7 mouse cellular contexts compared by ENCODE assay signal in genomic region chr8:84722850-84723570, GRCm38 (mm10). TPM values are rescaled to one million over a fixed set of nuclear protein-coding genes. Genes with fewer than 3 reads are reported as not detected.
DNase-seq lines count a peak whose midpoint lies in the region; ATAC-seq and TF ChIP-seq lines count a peak whose summit lies in the region.

Gene G430095P16Rik (plus strand): TSS chr8:84723007.

- H3K4me3 ChIP-seq in ES-E14 (ENCODE audit: insufficient read depth in 1 of 2, low read depth in 1 of 2, low read length in 2 of 2, poor library complexity in 1 of 2, severe bottlenecking in 1 of 2) (peak within 1 kb of the TSS in 1 of 2 experiments; percentile 13; a peak in 1 of 4 replicates), macrophage (ENCODE audit: inconsistent target) (no peak within 1 kb of the TSS; the same call in 1 of the 2 replicates)
- no peak within 1 kb of the TSS for H3K4me3 ChIP-seq in forebrain, embryonic 12.5 days (replicated peaks)

- no peak for DNase-seq in ES-E14 (ENCODE audit: low read depth, low spot score)
- peak; percentile 57 for DNase-seq in adrenal gland, postnatal 25 days
- DNase-seq in layer of hippocampus, adult 9-11 months = peak; percentile 88
- DNase-seq in spleen, adult 12 weeks (ENCODE audit: low spot score) = peak; percentile 80

- no peaks in the 10 kb centered on the region for H3K36me3 ChIP-seq in ES-E14 (ENCODE audit: control insufficient read depth, insufficient read depth, low read length, poor library complexity, severe bottlenecking)
- peaks cover 60% of the 10 kb centered on the region for H3K36me3 ChIP-seq in forebrain, embryonic 12.5 days (replicated peaks)
- no peaks in the 10 kb centered on the region for H3K36me3 ChIP-seq in macrophage (ENCODE audit: inconsistent target)

- no peaks in the 10 kb centered on the region for H3K9me3 ChIP-seq in ES-E14 (ENCODE audit: control insufficient read depth, insufficient read depth, low read depth, low read length)
- H3K9me3 ChIP-seq in forebrain, embryonic 12.5 days = no peaks in the 10 kb centered on the region

- peaks cover 8 to 35% of the 10 kb centered on the region in 2 experiments; a peak in 3 of 4 replicates for H3K4me1 ChIP-seq in ES-E14 (ENCODE audit: control insufficient read depth in 2 of 2, insufficient read depth in 2 of 2, low read length in 2 of 2, poor library complexity in 1 of 2)
- H3K4me1 ChIP-seq in forebrain, embryonic 12.5 days = peaks cover 53% of the 10 kb centered on the region

- peaks cover 38% of the 10 kb centered on the region for H3K27me3 ChIP-seq in forebrain, embryonic 12.5 days

- peak within 1 kb of the TSS; percentile 65; the same call in 1 of the 2 replicates for H3K9ac ChIP-seq in ES-E14 (ENCODE audit: insufficient read depth, low read depth, low read length, poor library complexity, severe bottlenecking)
- peak within 1 kb of the TSS; percentile 36 for H3K9ac ChIP-seq in forebrain, embryonic 12.5 days

- H3K27ac ChIP-seq in ES-E14 (ENCODE audit: insufficient read depth, low read depth, low read length, poor library complexity, severe bottlenecking) (peak within 1 kb of the TSS; percentile 32), macrophage (peak within 1 kb of the TSS; percentile 25)
- H3K27ac ChIP-seq in forebrain, embryonic 12.5 days = peak within 1 kb of the TSS; percentile 87

- peak within 1 kb of the TSS; percentile 24 for H3K4me2 ChIP-seq in forebrain, embryonic 12.5 days

- WGBS in forebrain, embryonic 12.5 days = 14% methylated on average over 10 of the region's 10 CpGs
- 23% methylated on average over 9 of the region's 10 CpGs for WGBS in macrophage (ENCODE audit: missing documents)

- ATAC-seq in forebrain, embryonic 12.5 days (ENCODE audit: low FRiP score) = peak; percentile 81
- peak; percentile 92 to 94 for ATAC-seq in hematopoietic stem cell, adult 5-6 weeks (replicated peaks in 1 of 2; ENCODE audit: insufficient read depth in 1 of 2, low FRiP score in 2 of 2, low TSS enrichment in 1 of 2, low read depth in 1 of 2, poor library complexity in 2 of 2, severe bottlenecking in 2 of 2)

- H3K79me2 ChIP-seq in macrophage (ENCODE audit: inconsistent target) = no peaks in the 10 kb centered on the region

- in situ Hi-C loops in ES-E14 (cut with MboI; ENCODE audit: low sequenced_read_pairs in 2 of 2, unreplicated experiment in 2 of 2) = no loop called here

TF ChIP-seq in ES-E14, 5 proteins besides CTCF, POLR2A, EP300 and RAD21:
- TF ChIP-seq ZC3H11A (IDR thresholded peaks at IDR 0.05; ENCODE audit: borderline replicate concordance, low read depth, low read length) (no peak), ZNF384 (IDR thresholded peaks at IDR 0.05; ENCODE audit: low read depth, low read length) (no peak), MAFK (IDR thresholded peaks at IDR 0.05; ENCODE audit: insufficient read depth, low read depth, low read length) (no peak), CHD2 (IDR thresholded peaks at IDR 0.05; ENCODE audit: low read depth, low read length) (no peak), HCFC1 (IDR thresholded peaks at IDR 0.05; ENCODE audit: borderline replicate concordance, insufficient read depth, low read length) (no peak)
TF ChIP-seq in ES-E14: peak in this region for 0.

RNA-seq across cellular contexts. Expression of gene G430095P16Rik, which starts in this region (rescaled TPM):
- total RNA-seq in ES-E14 (2012; rRNA removed) = 1.5 and 2.1 TPM in 2 replicates
- total RNA-seq in adrenal gland, postnatal 25 days (2021) = not detected in 2 replicates
- polyA plus RNA-seq in forebrain, embryonic 12.5 days (2016; fragmentation: Nextera tagmentation; extraction: Ambion mirVana) = 2.2 and 3.5 TPM in 2 replicates
- 5.7 and 11.4 TPM in 2 replicates for total RNA-seq in hematopoietic stem cell, adult 5-6 weeks (2017)
- total RNA-seq in macrophage (2018; cell fraction: chromatin; rRNA removed) = not detected
- total RNA-seq in macrophage (2018; cell fraction: cytosol; rRNA removed) = under 1 TPM in 5 of 26 experiments, not detected in 21; 0.18 to 0.66 (median 0.31) TPM
- total RNA-seq in macrophage (2018; cell fraction: nucleus; rRNA removed) = not detected
- not detected in 3 replicates for polyA plus RNA-seq in macrophage (2018)

Comparison
In these comparisons a context has a peak if more than half of its experiments do, and no peak if none do; other contexts are left out.
1. Peak in DNase-seq in adrenal gland, postnatal 25 days; RNA of the gene not detected or under 1 TPM.
2. H3K27ac ChIP-seq: peak in every context shown above with its lines; median percentile 87 in forebrain, embryonic 12.5 days; 32 in ES-E14; 25 in macrophage.